Mouse (Mus musculus) stomach, embryonic 15.5 days (tissue): Measurements from ENCODE around the gene Sorcs1. TPM values are rescaled to one million over a fixed set of nuclear protein-coding genes. Genes with fewer than 3 reads are reported as not detected.

Experiments used
- ATAC-seq: fragments of 200-750 bp; cut with Nextera tagmentation; 2 replicates; pipeline ENCODE4 v1.8.0; 2017; ENCODE audit warnings: low read depth, moderate number of reproducible peaks, moderate TSS enrichment; ENCODE audit not compliant: insufficient read depth, low FRiP score
- H3K27ac ChIP-seq: fragments of 300-500 bp; sonication (generic); 2 replicates; pipeline ENCODE4 v1.5.1; 2015; ENCODE audit warnings: mild to moderate bottlenecking, inconsistent platforms
- H3K27me3 ChIP-seq: fragments of 300-500 bp; sonication (generic); replicated peaks from 2 replicates; pipeline ENCODE4 v1.6.1; 2015; ENCODE audit warnings: inconsistent platforms
- H3K36me3 ChIP-seq: fragments of 300-500 bp; sonication (generic); 2 replicates; pipeline ENCODE4 v1.6.1; 2015; ENCODE audit warnings: inconsistent platforms
- H3K4me1 ChIP-seq: fragments of 300-500 bp; sonication (generic); 2 replicates; pipeline ENCODE4 v1.6.1; 2015; ENCODE audit warnings: inconsistent platforms
- H3K4me2 ChIP-seq: fragments of 300-500 bp; sonication (generic); 2 replicates; pipeline ENCODE4 v1.6.1; 2015; ENCODE audit warnings: mild to moderate bottlenecking, inconsistent platforms
- H3K4me3 ChIP-seq: fragments of 300-500 bp; sonication (generic); replicated peaks from 2 replicates; pipeline ENCODE4 v1.5.1; 2015; ENCODE audit warnings: inconsistent platforms
- H3K9ac ChIP-seq: fragments of 300-500 bp; sonication (generic); 2 replicates; pipeline ENCODE4 v1.6.1; 2015; ENCODE audit warnings: inconsistent platforms
- H3K9me3 ChIP-seq: fragments of 300-500 bp; sonication (generic); 2 replicates; pipeline ENCODE4 v1.6.1; 2016; ENCODE audit warnings: inconsistent platforms
- WGBS: fragments of 180-500 bp; shearing (Covaris S2); methylation state at CpG from one replicate; pipeline ENCODE4 v1.1.7; 2015; 5-methylcytosine and 5-hydroxymethylcytosine counted together
- polyA plus RNA-seq: library from polyadenylated mRNA; unstranded; fragments of >200 nt; fragmentation: Nextera tagmentation; extraction: Ambion mirVana; gene quantifications from 2 replicates; pipeline ENCODE4 v1.2.1, GENCODE M21; 2015

The Sorcs1 gene
- polyA plus RNA-seq, 1 experiment from 2014 or later = 3.2 TPM

DNA sequence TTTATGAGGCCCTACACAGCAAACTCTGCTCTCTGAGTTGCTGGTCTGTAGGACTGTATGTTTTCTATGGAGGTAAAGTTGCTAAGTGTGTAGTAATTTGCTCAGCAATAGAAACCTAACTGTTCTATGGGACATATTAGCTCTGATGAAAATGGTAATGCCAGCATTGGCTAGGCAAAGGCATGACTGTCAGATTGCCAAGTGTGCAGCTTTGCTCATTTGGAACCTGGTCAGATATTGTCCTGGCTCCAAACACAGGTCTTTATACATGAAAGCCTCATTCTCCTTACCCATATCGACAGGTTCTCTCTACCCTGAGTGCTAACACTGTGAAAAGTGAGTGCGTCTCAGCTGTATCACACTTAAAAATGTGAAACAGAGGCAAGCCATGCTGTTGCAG is 280.1 kb downstream of the Sorcs1 start:
- no peak overlapping the region for H3K9ac ChIP-seq
- H3K27ac ChIP-seq = no peak overlapping the region
- no peaks in the 10 kb centered on the region for H3K27me3 ChIP-seq
- no peak for ATAC-seq
- no peaks in the 10 kb centered on the region for H3K36me3 ChIP-seq
- H3K4me1 ChIP-seq = no peaks in the 10 kb centered on the region
- H3K9me3 ChIP-seq = no peaks in the 10 kb centered on the region
- WGBS = 88% methylated on average over 2 of the region's 2 CpGs
- no peak overlapping the region for H3K4me3 ChIP-seq
- no peak overlapping the region for H3K4me2 ChIP-seq

DNA sequence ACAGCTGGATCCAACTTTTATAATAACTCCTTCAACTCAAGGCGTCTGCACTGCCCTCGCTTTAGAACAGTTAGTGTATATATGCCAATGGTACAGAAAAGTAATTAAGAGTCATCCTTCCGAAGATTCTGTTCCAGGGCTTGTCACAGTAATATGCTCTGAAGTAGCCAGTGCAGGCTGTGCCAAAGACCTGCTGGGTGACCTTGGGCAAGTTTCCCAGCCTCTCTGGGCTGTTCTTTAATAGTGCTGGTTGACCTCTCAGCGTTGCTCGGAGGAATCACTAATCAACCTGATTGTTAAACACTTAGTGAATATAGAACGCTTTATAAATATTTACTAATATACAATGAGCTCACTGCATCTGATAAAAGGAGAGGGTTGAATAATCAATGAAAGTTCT is 282.7 kb downstream of the Sorcs1 start:
- no peaks in the 10 kb centered on the region for H3K9me3 ChIP-seq
- H3K9ac ChIP-seq = no peak overlapping the region
- no peaks in the 10 kb centered on the region for H3K36me3 ChIP-seq
- H3K4me2 ChIP-seq = no peak overlapping the region
- no peak overlapping the region for H3K27ac ChIP-seq
- H3K27me3 ChIP-seq = no peaks in the 10 kb centered on the region
- no peaks in the 10 kb centered on the region for H3K4me1 ChIP-seq
- 54% methylated on average over 6 of the region's 6 CpGs for WGBS
- ATAC-seq = no peak
- H3K4me3 ChIP-seq = no peak overlapping the region

DNA sequence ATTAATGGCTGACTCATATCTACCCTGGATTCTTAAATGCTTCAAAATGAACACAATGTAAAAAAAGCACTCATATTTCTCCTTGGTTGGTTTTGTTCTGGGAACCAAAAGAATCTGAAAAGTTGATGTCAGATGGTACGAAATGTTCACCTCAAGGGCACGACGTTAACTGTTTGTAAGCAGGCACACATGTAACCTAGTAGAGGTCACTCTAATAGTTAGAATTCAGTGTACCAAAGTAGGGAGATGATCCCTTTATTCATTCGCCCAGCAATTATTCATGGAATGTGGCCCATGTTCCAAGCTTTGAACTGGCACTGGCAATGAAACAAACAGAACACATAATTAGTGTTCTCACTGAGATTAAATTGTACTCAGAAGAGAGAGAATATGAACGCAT is 284.3 kb downstream of the Sorcs1 start:
- Histone ChIP-seq H3K4me2 (no peak overlapping the region), H3K27me3 (no peaks in the 10 kb centered on the region), H3K4me3 (no peak overlapping the region), H3K9me3 (no peaks in the 10 kb centered on the region), H3K4me1 (no peaks in the 10 kb centered on the region), H3K27ac (no peak overlapping the region), H3K36me3 (no peaks in the 10 kb centered on the region), H3K9ac (no peak overlapping the region)
- no peak for ATAC-seq
- WGBS = 85% methylated on average over 5 of the region's 5 CpGs

DNA sequence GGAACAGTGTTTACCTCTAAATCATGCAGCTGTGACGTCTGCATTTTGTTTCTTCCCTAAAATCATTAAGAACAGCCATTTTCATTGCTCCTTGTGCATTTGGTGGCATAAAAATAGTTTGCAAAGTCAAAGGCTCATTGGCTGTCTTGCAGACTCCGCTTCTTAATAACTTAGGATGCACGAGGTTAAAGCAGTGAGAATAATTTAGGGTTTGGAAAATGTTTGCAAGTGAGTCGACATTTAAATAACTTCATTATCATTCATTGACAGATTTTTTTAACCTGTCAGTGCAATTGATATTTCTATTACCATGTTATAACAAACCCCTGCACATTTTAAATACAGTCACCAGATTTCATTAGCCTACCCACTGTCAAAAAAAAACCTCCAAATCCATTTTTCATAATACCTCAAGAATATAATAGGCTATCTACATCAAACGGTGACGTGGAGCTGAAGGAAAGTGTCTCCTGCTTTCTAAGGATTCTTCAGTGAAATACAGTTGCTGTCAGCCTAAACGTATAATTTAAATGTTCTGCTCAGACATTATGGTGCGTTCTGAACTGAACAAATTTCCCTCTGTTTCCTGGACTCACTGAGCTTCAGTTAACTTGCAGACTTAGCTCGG is 288.4 kb downstream of the Sorcs1 start:
- no peak overlapping the region for H3K27ac ChIP-seq
- H3K27me3 ChIP-seq = no peaks in the 10 kb centered on the region
- H3K9me3 ChIP-seq = no peaks in the 10 kb centered on the region
- H3K4me1 ChIP-seq = no peaks in the 10 kb centered on the region
- H3K4me2 ChIP-seq = no peak overlapping the region
- no peak overlapping the region for H3K4me3 ChIP-seq
- H3K36me3 ChIP-seq = no peaks in the 10 kb centered on the region
- no peak overlapping the region for H3K9ac ChIP-seq
- 67% methylated on average over 9 of the region's 9 CpGs for WGBS
- no peak for ATAC-seq

DNA sequence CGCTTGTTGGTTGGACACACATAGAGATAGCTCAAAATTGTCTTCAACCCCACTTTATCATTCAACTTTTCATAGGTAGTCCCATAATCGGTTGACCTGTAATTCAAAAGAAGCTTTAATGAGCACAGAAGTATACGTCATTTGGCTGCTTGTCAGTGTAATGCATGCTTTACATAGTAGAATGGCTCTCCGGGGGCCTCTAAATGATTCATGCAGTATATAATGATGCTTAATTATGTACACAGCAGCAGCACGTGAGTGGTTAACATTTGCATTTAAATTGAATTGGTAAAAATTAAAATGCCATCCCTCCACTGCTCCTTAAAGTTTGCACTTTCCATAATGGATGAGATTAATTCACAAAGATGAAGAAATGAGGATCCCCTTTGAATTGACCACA is 299.5 kb downstream of the Sorcs1 start:
- H3K9me3 ChIP-seq = no peaks in the 10 kb centered on the region
- no peaks in the 10 kb centered on the region for H3K4me1 ChIP-seq
- H3K9ac ChIP-seq = no peak overlapping the region
- no peak overlapping the region for H3K4me3 ChIP-seq
- H3K27me3 ChIP-seq = no peaks in the 10 kb centered on the region
- H3K36me3 ChIP-seq = no peaks in the 10 kb centered on the region
- WGBS = 89% methylated on average over 5 of the region's 5 CpGs
- no peak overlapping the region for H3K27ac ChIP-seq
- no peak overlapping the region for H3K4me2 ChIP-seq
- no peak for ATAC-seq

DNA sequence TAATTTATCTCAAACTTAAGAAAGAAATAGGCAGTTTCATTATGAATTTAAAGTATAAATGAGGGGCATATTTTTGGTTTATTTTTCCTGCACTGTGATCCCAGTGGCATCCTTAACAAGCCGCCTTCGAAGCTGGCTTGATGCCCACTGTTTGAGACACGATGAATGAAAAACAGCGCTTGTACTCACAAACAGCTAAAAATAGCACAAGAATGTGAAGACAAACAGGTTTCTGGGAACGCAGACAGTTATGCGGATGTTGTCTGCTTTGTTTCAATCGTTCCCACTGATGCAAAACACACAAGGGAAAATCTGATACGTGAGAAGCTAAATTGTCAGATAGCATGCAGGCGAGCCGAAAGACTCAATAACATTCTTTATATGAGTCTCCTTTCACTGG is 303.7 kb downstream of the Sorcs1 start:
- no peaks in the 10 kb centered on the region for H3K27me3 ChIP-seq
- H3K9ac ChIP-seq = no peak overlapping the region
- no peaks in the 10 kb centered on the region for H3K9me3 ChIP-seq
- 45% methylated on average over 10 of the region's 10 CpGs for WGBS
- no peak overlapping the region for H3K27ac ChIP-seq
- H3K4me2 ChIP-seq = 0 out of 2 replicates have a peak overlapping the region, but pooled peaks have one; percentile 6
- no peaks in the 10 kb centered on the region for H3K4me1 ChIP-seq
- no peak for ATAC-seq
- no peak overlapping the region for H3K4me3 ChIP-seq
- no peaks in the 10 kb centered on the region for H3K36me3 ChIP-seq

DNA sequence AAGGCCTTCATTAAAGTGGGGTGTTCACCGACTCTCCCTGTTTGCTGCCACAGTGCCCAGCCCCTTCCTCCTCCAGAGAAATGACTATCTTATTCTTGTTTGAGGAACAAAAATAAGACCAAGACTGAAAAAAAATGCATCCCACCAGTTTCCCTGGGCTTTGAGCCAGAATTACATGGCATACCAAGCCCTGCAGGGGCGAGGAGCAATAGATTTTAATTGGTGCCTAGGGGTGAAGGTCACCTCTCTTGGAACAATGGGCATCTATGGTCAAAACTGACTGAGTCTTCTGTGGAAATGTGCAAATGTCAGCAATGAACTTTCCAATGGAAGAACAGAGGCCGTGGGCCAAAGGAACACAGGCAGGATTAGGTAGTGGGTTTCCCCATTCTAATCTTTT is 312.0 kb downstream of the Sorcs1 start:
- no peak overlapping the region for H3K4me2 ChIP-seq
- no peak for ATAC-seq
- no peak overlapping the region for H3K27ac ChIP-seq
- no peak overlapping the region for H3K4me3 ChIP-seq
- H3K4me1 ChIP-seq = no peaks in the 10 kb centered on the region
- H3K9ac ChIP-seq = no peak overlapping the region
- WGBS = 76% methylated on average over 3 of the region's 3 CpGs
- no peaks in the 10 kb centered on the region for H3K36me3 ChIP-seq
- no peaks in the 10 kb centered on the region for H3K27me3 ChIP-seq
- no peaks in the 10 kb centered on the region for H3K9me3 ChIP-seq

DNA sequence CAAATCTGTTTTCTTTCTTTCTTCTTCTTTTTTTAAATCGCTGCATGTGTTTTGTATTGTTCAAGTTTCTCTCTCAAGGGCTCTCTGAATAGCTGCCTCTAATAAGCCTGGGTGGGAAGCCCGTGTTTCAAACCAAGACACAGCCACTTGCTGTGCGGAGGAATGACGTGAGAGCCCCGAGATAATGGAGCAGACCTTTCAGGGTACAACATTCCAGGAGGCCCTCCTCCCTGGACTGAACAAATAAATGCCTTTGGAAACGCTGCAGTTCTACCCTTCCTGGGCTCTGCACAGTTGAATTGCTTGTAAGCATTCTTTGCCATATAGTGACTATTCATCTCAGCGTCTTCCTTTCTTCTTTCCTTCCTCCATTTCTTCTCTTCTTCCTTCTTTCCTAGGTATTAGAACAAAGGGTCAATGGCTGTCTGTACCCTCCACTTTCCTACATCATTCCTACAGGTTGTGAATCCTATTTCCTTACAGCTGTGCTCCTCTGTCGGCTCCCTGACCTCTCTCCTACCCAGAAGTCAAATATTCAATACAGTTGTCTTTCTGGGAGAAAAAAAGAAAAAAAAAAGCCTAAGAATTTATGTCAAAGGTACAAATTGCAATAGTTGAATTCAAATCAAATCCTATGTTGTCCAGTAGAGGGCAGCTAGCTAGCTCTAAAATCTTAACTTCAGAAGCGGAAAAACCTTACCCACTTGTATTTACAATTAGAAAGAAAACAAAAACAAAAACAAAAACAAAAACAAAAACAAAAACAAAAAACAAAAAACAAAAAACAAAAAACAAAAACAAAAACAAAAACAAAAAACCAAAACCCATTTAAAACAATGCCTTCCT is 315.6 kb downstream of the Sorcs1 start:
- no peaks in the 10 kb centered on the region for H3K27me3 ChIP-seq
- WGBS = 40% methylated on average over 9 of the region's 9 CpGs
- no peaks in the 10 kb centered on the region for H3K36me3 ChIP-seq
- no peak overlapping the region for H3K4me2 ChIP-seq
- H3K4me1 ChIP-seq = no peaks in the 10 kb centered on the region
- H3K9me3 ChIP-seq = no peaks in the 10 kb centered on the region
- H3K4me3 ChIP-seq = no peak overlapping the region
- no peak for ATAC-seq
- H3K27ac ChIP-seq = no peak overlapping the region
- H3K9ac ChIP-seq = no peak overlapping the region

DNA sequence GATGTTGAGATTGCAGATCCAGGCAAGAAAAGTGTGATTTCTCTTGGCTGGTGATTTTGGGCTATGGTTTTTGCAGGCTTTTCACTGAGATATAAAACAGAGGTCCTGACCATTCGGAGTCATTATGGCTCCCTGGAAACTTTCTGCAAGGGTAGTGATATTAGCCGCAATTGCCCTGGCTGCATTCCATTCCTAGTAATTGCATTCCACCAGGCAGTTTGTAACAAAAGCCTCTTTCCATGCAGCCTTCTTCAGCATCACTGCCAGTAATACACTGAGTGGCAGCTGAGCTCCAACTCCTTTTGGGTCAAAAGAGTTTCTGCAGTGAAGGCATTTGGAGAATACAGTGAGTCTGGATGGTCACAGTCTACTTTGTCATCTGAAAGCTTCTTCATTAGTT is 319.9 kb downstream of the Sorcs1 start:
- Histone ChIP-seq H3K9me3 (no peaks in the 10 kb centered on the region), H3K36me3 (no peaks in the 10 kb centered on the region), H3K4me2 (no peak overlapping the region), H3K27ac (no peak overlapping the region), H3K4me3 (no peak overlapping the region), H3K4me1 (no peaks in the 10 kb centered on the region), H3K9ac (no peak overlapping the region), H3K27me3 (no peaks in the 10 kb centered on the region)
- ATAC-seq = no peak
- WGBS = 37% methylated on average over 2 of the region's 2 CpGs

DNA sequence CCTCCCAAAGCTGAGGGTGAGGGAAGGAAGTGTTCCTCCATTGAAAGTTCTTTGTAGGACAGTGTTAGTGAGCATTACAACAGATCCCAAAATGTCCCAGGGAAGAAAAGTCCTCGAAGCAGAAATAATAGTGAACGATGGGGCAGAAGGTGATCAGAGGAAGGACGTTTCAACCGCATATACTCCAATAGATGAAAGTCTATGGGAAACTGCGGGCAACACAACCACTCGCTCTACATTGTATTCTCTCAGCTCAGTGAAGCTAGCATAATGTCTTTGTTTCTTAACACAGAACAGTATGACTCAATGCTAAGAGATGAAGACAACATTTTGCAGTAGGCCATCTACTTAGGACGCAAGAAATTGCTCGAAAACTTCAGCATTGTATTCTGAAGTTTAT is 339.2 kb downstream of the Sorcs1 start:
- Histone ChIP-seq H3K27ac (no peak overlapping the region), H3K9me3 (no peaks in the 10 kb centered on the region), H3K27me3 (no peaks in the 10 kb centered on the region), H3K4me2 (no peak overlapping the region), H3K36me3 (no peaks in the 10 kb centered on the region), H3K4me3 (no peak overlapping the region), H3K9ac (no peak overlapping the region), H3K4me1 (no peaks in the 10 kb centered on the region)
- ATAC-seq = no peak
- WGBS = 91% methylated on average over 8 of the region's 8 CpGs

DNA sequence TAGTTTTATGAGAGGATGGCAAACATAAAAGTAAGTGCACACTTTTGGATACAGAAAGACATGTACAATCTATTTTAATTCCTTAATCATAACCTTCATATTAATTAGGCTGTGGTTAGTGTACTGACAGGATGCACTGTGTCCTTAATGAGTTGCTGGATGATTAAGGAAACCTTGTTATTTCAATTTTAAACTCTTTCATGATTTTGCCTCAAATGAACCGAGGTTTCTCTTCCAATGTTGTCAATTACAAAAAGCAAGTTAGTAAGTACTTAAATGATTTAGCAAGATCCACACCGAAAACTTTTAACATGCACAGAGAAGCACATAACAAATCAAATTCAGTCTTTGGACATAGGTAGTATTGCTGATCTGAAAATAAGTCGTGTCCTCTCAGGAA is 341.7 kb downstream of the Sorcs1 start:
- Histone ChIP-seq H3K4me3 (no peak overlapping the region), H3K9me3 (no peaks in the 10 kb centered on the region), H3K4me2 (no peak overlapping the region), H3K4me1 (no peaks in the 10 kb centered on the region), H3K9ac (no peak overlapping the region), H3K36me3 (no peaks in the 10 kb centered on the region), H3K27me3 (no peaks in the 10 kb centered on the region), H3K27ac (no peak overlapping the region)
- ATAC-seq = no peak
- 80% methylated on average over 3 of the region's 3 CpGs for WGBS

DNA sequence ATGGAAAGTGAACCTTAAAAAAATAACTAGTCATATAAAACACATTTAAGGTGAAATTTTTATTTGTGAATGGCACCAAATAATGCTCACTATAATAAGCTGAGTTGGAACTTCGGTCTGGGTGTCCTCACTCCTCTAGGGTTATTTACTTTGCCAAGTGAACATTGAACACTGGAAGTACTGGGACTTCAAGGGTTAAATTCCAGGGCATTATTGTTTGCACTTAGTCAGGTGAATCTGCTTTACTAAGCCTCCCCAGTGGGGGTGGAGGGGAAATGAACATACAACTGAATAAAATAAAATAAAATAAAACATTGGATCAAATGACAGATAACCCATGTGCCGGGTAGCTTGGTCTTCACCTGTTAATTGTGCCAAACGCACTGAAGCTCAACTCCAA is 347.3 kb downstream of the Sorcs1 start:
- Histone ChIP-seq H3K27me3 (no peaks in the 10 kb centered on the region), H3K4me1 (no peaks in the 10 kb centered on the region), H3K27ac (no peak overlapping the region), H3K4me3 (no peak overlapping the region), H3K36me3 (no peaks in the 10 kb centered on the region), H3K9ac (no peak overlapping the region), H3K4me2 (no peak overlapping the region), H3K9me3 (no peaks in the 10 kb centered on the region)
- WGBS = 75% methylated on average over 3 of the region's 3 CpGs
- ATAC-seq = no peak
